Mouse (Mus musculus) hindbrain, embryonic 11.5 days (tissue): Measurements from ENCODE around the gene Ndufaf3. TPM values are rescaled to one million over a fixed set of nuclear protein-coding genes. Genes with fewer than 3 reads are reported as not detected.

Experiments
- ATAC-seq: fragments of 200-750 bp; cut with Nextera tagmentation; 2 replicates; pipeline ENCODE4 v1.8.0; 2017; ENCODE audit warnings: mild to moderate bottlenecking, moderate TSS enrichment, moderate library complexity; ENCODE audit not compliant: low FRiP score
- DNase-seq: peaks from one replicate; pipeline ENCODE4 v3.0.0-alpha.2; 2015; ENCODE audit warnings: low spot score
- H3K27ac ChIP-seq: fragments of 300-500 bp; sonication (generic); 2 replicates; pipeline ENCODE4 v1.5.1; 2014; ENCODE audit warnings: mild to moderate bottlenecking, low read depth, low read length
- H3K27me3 ChIP-seq: fragments of 300-500 bp; sonication (generic); 2 replicates; pipeline ENCODE4 v1.6.1; 2014; ENCODE audit warnings: mild to moderate bottlenecking, low read length, moderate library complexity, mixed read lengths; ENCODE audit not compliant: control insufficient read depth, insufficient read depth
- H3K36me3 ChIP-seq: fragments of 300-500 bp; sonication (generic); 2 replicates; pipeline ENCODE4 v1.6.1; 2014; ENCODE audit warnings: mild to moderate bottlenecking, low read length, moderate library complexity, mixed read lengths; ENCODE audit not compliant: control insufficient read depth, insufficient read depth
- H3K4me1 ChIP-seq: fragments of 300-500 bp; sonication (generic); replicated peaks from 2 replicates; pipeline ENCODE4 v1.6.1; 2014; ENCODE audit warnings: low read length, mixed read lengths; ENCODE audit not compliant: control insufficient read depth, insufficient read depth
- H3K4me2 ChIP-seq: fragments of 300-500 bp; sonication (generic); replicated peaks from 2 replicates; pipeline ENCODE4 v1.6.1; 2014; ENCODE audit warnings: mild to moderate bottlenecking, low read depth, low read length
- H3K4me3 ChIP-seq: fragments of 300-500 bp; sonication (generic); 2 replicates; pipeline ENCODE4 v1.5.1; 2014; ENCODE audit warnings: low read depth, low read length
- H3K9ac ChIP-seq: fragments of 300-500 bp; sonication (generic); 2 replicates; pipeline ENCODE4 v1.6.1; 2014; ENCODE audit warnings: low read depth, low read length
- H3K9me3 ChIP-seq: fragments of 300-500 bp; sonication (generic); 2 replicates; pipeline ENCODE4 v1.6.1; 2016; ENCODE audit warnings: low read length; ENCODE audit not compliant: control insufficient read depth
- WGBS: fragments of 180-500 bp; shearing (Covaris S2); extraction: QIAGEN DNeasy Blood & Tissue Kit; methylation state at CpG from one replicate; pipeline ENCODE4 v1.1.7; 2014; 5-methylcytosine and 5-hydroxymethylcytosine counted together
- microRNA counts: library from miRNA; unstranded; fragments of <30 nt; microRNA quantifications from one replicate; lab custom pipeline; 2015
- polyA plus RNA-seq: library from polyadenylated mRNA; unstranded; fragments of >200 nt; fragmentation: Nextera tagmentation; extraction: Ambion mirVana; gene quantifications from 2 replicates; pipeline ENCODE4 v1.2.1, GENCODE M21; 2014

Ndufaf3 gene
- polyA plus RNA-seq, 1 experiment from 2014 or later: 59.4 TPM

GRCm38 (mm10) chr9:108516380-108517251, 50.6 kb downstream of the Ndufaf3 start, which contains the start of gene Qrich1:
TSS of gene Qrich1 (plus strand) at chr9:108516806.
- Histone ChIP-seq H3K27ac (peak within 1 kb of the TSS; percentile 99), H3K4me2 (peak within 1 kb of the TSS; percentile 60), H3K27me3 (no peaks in the 10 kb centered on the region), H3K36me3 (peaks cover 11% of the 10 kb centered on the region; the same call in 1 of the 2 replicates), H3K9ac (peak within 1 kb of the TSS; percentile 95), H3K4me1 (no peaks in the 10 kb centered on the region; the same call in 1 of the 2 replicates), H3K9me3 (no peaks in the 10 kb centered on the region), H3K4me3 (peak within 1 kb of the TSS; percentile 77)
- peak; percentile 96 for DNase-seq
- ATAC-seq: peak; percentile 95
- WGBS: under 1% methylated on average over 53 of the region's 55 CpGs

MicroRNAs encoded within 50 kb of the gene (microRNA counts, 519-probe panel; counts per million panel counts)
- microRNA mmu-miR-191 (lab: Ali Mortazavi, UCI) (4,696 counts per million, percentile 56 among the panel's probes with 10 or more counts), microRNA mmu-miR-425 (lab: Ali Mortazavi, UCI) (3,467 counts per million, percentile 23 among the panel's probes with 10 or more counts)

Other genes with a start within 250 kb of the Ndufaf3 start
- gene Gpx1, start 228.5 kb downstream of the Ndufaf3 start, polyA plus RNA-seq: 821 and 840 TPM in 2 replicates
- 131 and 143 TPM in 2 replicates for gene Usp4, start 219.6 kb downstream of the Ndufaf3 start, polyA plus RNA-seq
- 1.0 and 1.8 TPM in 2 replicates for gene 1700102P08Rik, start 174.6 kb downstream of the Ndufaf3 start, polyA plus RNA-seq
- 1.3 and 1.6 TPM in 2 replicates for gene Ccdc36, start 138.9 kb downstream of the Ndufaf3 start, polyA plus RNA-seq
- not detected in 2 replicates for gene BC048562, start 131.0 kb downstream of the Ndufaf3 start, polyA plus RNA-seq
- gene Ccdc71, start 106.9 kb downstream of the Ndufaf3 start, polyA plus RNA-seq: 44.1 TPM in 2 replicates
- 23.8 and 28.8 TPM in 2 replicates for gene Klhdc8b, start 105.9 kb downstream of the Ndufaf3 start, polyA plus RNA-seq
- 11.3 and 13.4 TPM in 2 replicates for gene Lamb2, start 87.7 kb downstream of the Ndufaf3 start, polyA plus RNA-seq
- 58.9 and 60.4 TPM in 2 replicates for gene Usp19, start 76.8 kb downstream of the Ndufaf3 start, polyA plus RNA-seq
- 98.1 and 101 TPM in 2 replicates for gene Qars, start 59.7 kb downstream of the Ndufaf3 start, polyA plus RNA-seq
- gene Qrich1, start 50.6 kb downstream of the Ndufaf3 start, polyA plus RNA-seq: 154 and 166 TPM in 2 replicates
- 163 and 169 TPM in 2 replicates for gene Impdh2, start 7.1 kb downstream of the Ndufaf3 start, polyA plus RNA-seq
- 175 and 177 TPM in 2 replicates for gene Dalrd3, start 2.5 kb upstream of the Ndufaf3 start, polyA plus RNA-seq
- 114 and 124 TPM in 2 replicates for gene Wdr6, start 11.3 kb upstream of the Ndufaf3 start, polyA plus RNA-seq
- gene P4htm, start 30.2 kb upstream of the Ndufaf3 start, polyA plus RNA-seq: 6.7 and 8.6 TPM in 2 replicates
- gene Arih2, start 82.0 kb upstream of the Ndufaf3 start, polyA plus RNA-seq: 41.6 and 49.1 TPM in 2 replicates
- 22.8 and 27.5 TPM in 2 replicates for gene Slc25a20, start 94.7 kb upstream of the Ndufaf3 start, polyA plus RNA-seq
- gene Prkar2a, start 121.9 kb upstream of the Ndufaf3 start, polyA plus RNA-seq: 45.0 and 52.0 TPM in 2 replicates
- gene Ip6k2, start 216.4 kb upstream of the Ndufaf3 start, polyA plus RNA-seq: 122 and 136 TPM in 2 replicates
- 10.5 and 13.0 TPM in 2 replicates for gene Nckipsd, start 240.9 kb upstream of the Ndufaf3 start, polyA plus RNA-seq